Comparison of ENCODE assay signal across 24 mouse cellular contexts in the genomic region with DNA sequence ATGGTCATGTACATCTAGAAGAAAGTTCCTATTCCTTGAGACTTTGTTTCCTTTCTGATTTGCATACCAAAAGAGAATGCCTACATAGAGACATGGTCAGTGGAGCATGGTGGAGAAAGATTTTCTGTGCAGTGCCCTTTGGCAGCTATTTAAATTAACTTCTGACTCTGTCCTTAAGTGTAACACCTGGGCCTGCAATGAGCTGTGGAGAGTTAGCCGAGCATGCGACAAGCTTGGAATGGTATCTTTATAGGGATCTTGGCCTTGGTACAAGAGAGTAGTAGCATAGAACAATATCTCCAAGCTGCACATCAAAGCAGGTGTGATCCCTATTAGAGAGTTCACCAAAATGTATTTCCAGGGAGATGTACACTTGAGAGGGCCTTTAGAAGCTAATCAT.
DNase-seq lines count a peak whose midpoint lies in the region; ATAC-seq and TF ChIP-seq lines count a peak whose summit lies in the region.
"Had no signal": no experiment of that assay in that cellular context is flagged by ENCODE, and none has a peak within 500 bp of the region (broad histone marks: within the 10 kb centered on the region; RNA-seq: fewer than 3 reads in every experiment).

No protein-coding gene starts in this region.

- no peak overlapping the region for H3K9ac ChIP-seq in forebrain, embryonic 14.5 days (ENCODE audit: low read length)
- H3K9ac ChIP-seq in forebrain, postnatal 0 days = no peak overlapping the region
- no peak overlapping the region for H3K9ac ChIP-seq in kidney, embryonic 14.5 days (ENCODE audit: low read depth, low read length)
- H3K9ac ChIP-seq in neural tube, embryonic 14.5 days (replicated peaks; ENCODE audit: low read depth, low read length) = no peak overlapping the region
- H3K9ac ChIP-seq: heart, embryonic 13.5 days; hindbrain, embryonic 14.5 days; intestine, embryonic 15.5 days had no signal

- H3K9me3 ChIP-seq in forebrain, embryonic 14.5 days (replicated peaks; ENCODE audit: control insufficient read depth, low read length) = no peaks in the 10 kb centered on the region
- no peaks in the 10 kb centered on the region for H3K9me3 ChIP-seq in forebrain, postnatal 0 days (ENCODE audit: low read length)
- H3K9me3 ChIP-seq in kidney, embryonic 14.5 days (ENCODE audit: control insufficient read depth, low read length) = no peaks in the 10 kb centered on the region
- no peaks in the 10 kb centered on the region for H3K9me3 ChIP-seq in neural tube, embryonic 14.5 days (ENCODE audit: control insufficient read depth, low read length)
- H3K9me3 ChIP-seq: forebrain, embryonic 10.5 days; heart, embryonic 10.5 days; heart, embryonic 13.5 days; intestine, embryonic 15.5 days had no signal

- no peaks in the 10 kb centered on the region for H3K36me3 ChIP-seq in forebrain, embryonic 14.5 days (ENCODE audit: control insufficient read depth, insufficient read depth, low read length)
- H3K36me3 ChIP-seq in forebrain, postnatal 0 days (ENCODE audit: insufficient read depth) = no peaks in the 10 kb centered on the region
- no peaks in the 10 kb centered on the region for H3K36me3 ChIP-seq in kidney, embryonic 14.5 days (ENCODE audit: control insufficient read depth, insufficient read depth, low read length)
- no peaks in the 10 kb centered on the region for H3K36me3 ChIP-seq in neural tube, embryonic 14.5 days (ENCODE audit: control insufficient read depth, insufficient read depth, low read length)
- H3K36me3 ChIP-seq: forebrain, embryonic 10.5 days; heart, embryonic 10.5 days; heart, embryonic 13.5 days; intestine, embryonic 15.5 days had no signal

- H3K27me3 ChIP-seq in forebrain, embryonic 14.5 days (replicated peaks; ENCODE audit: control insufficient read depth, insufficient read depth, low read length) = no peaks in the 10 kb centered on the region
- H3K27me3 ChIP-seq in forebrain, postnatal 0 days (ENCODE audit: insufficient read depth, low read length) = no peaks in the 10 kb centered on the region
- no peaks in the 10 kb centered on the region for H3K27me3 ChIP-seq in kidney, embryonic 14.5 days (ENCODE audit: control insufficient read depth, insufficient read depth, low read length)
- no peaks in the 10 kb centered on the region for H3K27me3 ChIP-seq in neural tube, embryonic 14.5 days (ENCODE audit: control insufficient read depth, insufficient read depth, low read length)
- H3K27me3 ChIP-seq: heart, embryonic 13.5 days; intestine, embryonic 15.5 days had no signal

- ATAC-seq in forebrain, embryonic 14.5 days = peak; percentile 52
- ATAC-seq in forebrain, postnatal 0 days = no peak
- peak; percentile 73; the same call in 1 of the 2 replicates for ATAC-seq in kidney, embryonic 14.5 days (ENCODE audit: low FRiP score, low TSS enrichment)
- 0 out of 2 replicates have a peak, but pooled peaks have one; percentile 23 for ATAC-seq in neural tube, embryonic 14.5 days (ENCODE audit: low read depth)
- ATAC-seq: activated CD4-positive, CD25-positive, alpha-beta regulatory T cell, adult 4 months; CD4-positive, CD25-positive, alpha-beta regulatory T cell, adult 4 months; intestine, embryonic 15.5 days had no signal

- H3K4me1 ChIP-seq in forebrain, embryonic 14.5 days (ENCODE audit: control insufficient read depth, insufficient read depth, low read length) = peaks cover 5% of the 10 kb centered on the region; the same call in 1 of the 2 replicates
- H3K4me1 ChIP-seq in forebrain, postnatal 0 days (ENCODE audit: insufficient read depth) = no peaks in the 10 kb centered on the region
- H3K4me1 ChIP-seq in kidney, embryonic 14.5 days (ENCODE audit: control insufficient read depth, insufficient read depth, low read length) = no peaks in the 10 kb centered on the region
- peaks cover 3% of the 10 kb centered on the region; the same call in 1 of the 2 replicates for H3K4me1 ChIP-seq in neural tube, embryonic 14.5 days (ENCODE audit: control insufficient read depth, insufficient read depth, low read length)
- H3K4me1 ChIP-seq: heart, embryonic 10.5 days; heart, embryonic 13.5 days; intestine, embryonic 15.5 days had no signal

- no peak for DNase-seq in forebrain, embryonic 14.5 days (ENCODE audit: low spot score)
- DNase-seq in forebrain, postnatal 0 days = no peak
- no peak for DNase-seq in kidney, adult 11 months
- no peak for DNase-seq in neural tube, embryonic 10.5 days (ENCODE audit: extremely low spot score, low spot score)
- DNase-seq in layer of hippocampus, adult 9-11 months = no peak
- DNase-seq: adrenal gland, adult 8-10 months; adrenal gland, postnatal 25 days; cerebellum, adult 18-20 months; cerebellum, adult 9-10 months; cerebellum, postnatal 14 days; gastrocnemius, postnatal 10 days; gastrocnemius, postnatal 36 days; heart, adult 2 months; heart, postnatal 14 days; heart, postnatal 4 days had no signal

- H3K27ac ChIP-seq in forebrain, embryonic 14.5 days (ENCODE audit: low read depth, low read length) = no peak overlapping the region
- no peak overlapping the region for H3K27ac ChIP-seq in forebrain, postnatal 0 days (ENCODE audit: low read depth, low read length)
- H3K27ac ChIP-seq in kidney, embryonic 14.5 days (ENCODE audit: low read depth, low read length) = no peak overlapping the region
- H3K27ac ChIP-seq in neural tube, embryonic 14.5 days (ENCODE audit: low read depth, low read length) = no peak overlapping the region
- H3K27ac ChIP-seq: forebrain, embryonic 10.5 days; heart, adult 2 months; heart, embryonic 10.5 days; heart, embryonic 13.5 days; hindbrain, embryonic 14.5 days; intestine, embryonic 15.5 days had no signal

- 72% methylated on average over 2 of the region's 2 CpGs for WGBS in forebrain, embryonic 14.5 days
- 74% methylated on average over 2 of the region's 2 CpGs for WGBS in forebrain, postnatal 0 days
- WGBS in kidney, embryonic 14.5 days = 66% methylated on average over 2 of the region's 2 CpGs
- 84% methylated on average over 2 of the region's 2 CpGs for WGBS in neural tube, embryonic 14.5 days

- H3K4me2 ChIP-seq in forebrain, embryonic 14.5 days (ENCODE audit: low read length) = no peak overlapping the region
- H3K4me2 ChIP-seq in forebrain, postnatal 0 days (ENCODE audit: low read depth) = no peak overlapping the region
- no peak overlapping the region for H3K4me2 ChIP-seq in kidney, embryonic 14.5 days (replicated peaks; ENCODE audit: low read depth, low read length)
- H3K4me2 ChIP-seq in neural tube, embryonic 14.5 days (ENCODE audit: low read depth, low read length) = no peak overlapping the region
- H3K4me2 ChIP-seq: heart, embryonic 13.5 days; hindbrain, embryonic 14.5 days; intestine, embryonic 15.5 days had no signal

- H3K4me3 ChIP-seq in forebrain, embryonic 14.5 days (ENCODE audit: low read depth, low read length) = no peak overlapping the region
- H3K4me3 ChIP-seq in forebrain, postnatal 0 days (ENCODE audit: low read depth, low read length) = no peak overlapping the region
- no peak overlapping the region for H3K4me3 ChIP-seq in kidney, embryonic 14.5 days (ENCODE audit: low read length)
- no peak overlapping the region for H3K4me3 ChIP-seq in neural tube, embryonic 14.5 days (ENCODE audit: low read depth, low read length)
- H3K4me3 ChIP-seq: forebrain, embryonic 10.5 days; heart, adult 2 months; heart, embryonic 10.5 days; heart, embryonic 13.5 days; intestine, embryonic 15.5 days had no signal

- TF ChIP-seq CTCF in forebrain, postnatal 0 days (IDR thresholded peaks at IDR 0.05; ENCODE audit: low read depth) = no peak
